Mouse (Mus musculus) heart, postnatal 0 days (tissue): Measurements from ENCODE around the gene Srebf2. TPM values are rescaled to one million over a fixed set of nuclear protein-coding genes. Genes with fewer than 3 reads are reported as not detected.

Experiments
- ATAC-seq: fragments of 200-750 bp; cut with Nextera tagmentation; 2 replicates; pipeline ENCODE4 v1.8.0; 2017; ENCODE audit warnings: low read depth, moderate number of reproducible peaks, moderate library complexity; ENCODE audit not compliant: insufficient read depth
- DNase-seq: peaks from one replicate; pipeline ENCODE4 v3.0.0-alpha.2; 2016; ENCODE audit warnings: low spot score
- H3K27ac ChIP-seq: fragments of 300-500 bp; sonication (generic); 2 replicates; pipeline ENCODE4 v1.5.1; 2014; ENCODE audit warnings: low read depth, mild to moderate bottlenecking
- H3K27me3 ChIP-seq: fragments of 300-500 bp; sonication (generic); 2 replicates; pipeline ENCODE4 v1.6.1; 2014; ENCODE audit warnings: low read length, mixed read lengths; ENCODE audit not compliant: control insufficient read depth, insufficient read depth
- H3K36me3 ChIP-seq: fragments of 300-500 bp; sonication (generic); replicated peaks from 2 replicates; pipeline ENCODE4 v1.6.1; 2014; ENCODE audit warnings: low read length, mixed read lengths; ENCODE audit not compliant: control insufficient read depth, insufficient read depth
- H3K4me1 ChIP-seq: fragments of 300-500 bp; sonication (generic); 2 replicates; pipeline ENCODE4 v1.6.1; 2014; ENCODE audit warnings: antibody characterized with exemption; ENCODE audit not compliant: control insufficient read depth, insufficient read depth
- H3K4me2 ChIP-seq: fragments of 300-500 bp; sonication (generic); 2 replicates; pipeline ENCODE4 v1.6.1; 2014; ENCODE audit warnings: low read depth, mild to moderate bottlenecking, low read length, moderate library complexity
- H3K4me3 ChIP-seq: fragments of 300-500 bp; sonication (generic); 2 replicates; pipeline ENCODE4 v1.5.1; 2014; ENCODE audit warnings: low read depth, low read length
- H3K9ac ChIP-seq: fragments of 300-500 bp; sonication (generic); replicated peaks from 2 replicates; pipeline ENCODE4 v1.6.1; 2014; ENCODE audit warnings: low read depth, low read length, mixed read lengths
- H3K9me3 ChIP-seq: fragments of 300-500 bp; sonication (generic); replicated peaks from 2 replicates; pipeline ENCODE4 v1.6.1; 2016; ENCODE audit warnings: low read length; ENCODE audit not compliant: control insufficient read depth
- CTCF ChIP-seq: IDR thresholded peaks from 2 replicates; pipeline ENCODE4 v1.5.1; 2016; ENCODE audit warnings: antibody characterized with exemption, control low read depth, low read depth
- EP300 ChIP-seq: IDR thresholded peaks from 2 replicates; pipeline ENCODE4 v1.6.1; 2016; ENCODE audit warnings: antibody characterized with exemption, low read depth
- WGBS: fragments of 180-500 bp; shearing (Covaris S2); extraction: QIAGEN DNeasy Blood & Tissue Kit; methylation state at CpG from one replicate; pipeline ENCODE4 v1.1.7; 2014; 5-methylcytosine and 5-hydroxymethylcytosine counted together
- polyA plus RNA-seq: library from polyadenylated mRNA; unstranded; fragments of >200 nt; fragmentation: Nextera tagmentation; extraction: Ambion mirVana; gene quantifications from 2 replicates; pipeline ENCODE4 v1.2.1, GENCODE M21; 2015
- total RNA-seq: library from RNA; depleted of rRNA; stranded (reverse); fragments of >200 nt; gene quantifications from 2 replicates; pipeline ENCODE4 v1.2.3, GENCODE M21; 2014; ENCODE audit warnings: low replicate concordance

Srebf2 gene
- total and polyA plus RNA-seq, 2 experiments from 2014 or later, result 68.3 to 90.3 TPM

DNA sequence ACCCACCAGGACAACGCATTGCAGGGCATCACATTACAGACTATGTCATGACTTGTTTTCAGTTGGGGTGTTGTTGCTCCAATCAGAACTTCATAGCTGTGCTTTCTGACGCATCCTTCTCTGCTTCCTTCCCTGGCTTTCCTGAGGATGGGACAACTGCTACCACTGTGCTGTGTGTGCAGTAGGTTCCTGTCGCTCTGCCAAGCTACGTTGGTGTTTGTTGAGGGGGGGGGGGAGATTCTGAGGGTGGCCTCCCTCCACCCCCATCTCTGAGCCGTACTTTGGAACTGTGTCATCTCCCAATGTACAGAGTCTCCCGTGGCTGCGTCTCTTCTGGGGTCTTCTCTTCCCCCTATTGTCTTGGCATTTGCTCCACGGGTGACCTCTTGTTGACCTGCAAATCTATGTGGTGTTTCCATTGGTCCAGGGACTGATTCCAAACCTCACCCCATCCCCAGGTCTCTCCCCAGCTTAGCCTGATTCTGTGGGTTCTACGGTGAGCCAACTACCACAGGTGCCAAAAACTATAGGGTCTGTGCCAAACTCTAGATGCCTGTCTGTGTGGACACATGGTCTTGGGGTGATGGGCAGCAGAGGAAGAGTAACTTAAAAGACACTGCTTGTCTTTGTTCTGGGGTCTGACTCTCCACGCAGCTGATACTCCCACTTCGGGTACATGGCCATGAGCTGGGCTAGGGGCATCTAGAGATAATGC lies 68.5 kb downstream of the Srebf2 start:
- Histone ChIP-seq H3K27me3 (peaks cover 85% of the 10 kb centered on the region), H3K36me3 (no peaks in the 10 kb centered on the region), H3K9me3 (no peaks in the 10 kb centered on the region), H3K4me3 (no peak overlapping the region), H3K9ac (no peak overlapping the region), H3K4me2 (no peak overlapping the region), H3K27ac (no peak overlapping the region), H3K4me1 (peaks cover 14% of the 10 kb centered on the region)
- 33% methylated on average over 11 of the region's 11 CpGs for WGBS
- ATAC-seq (no peak), DNase-seq (no peak)
- TF ChIP-seq EP300 (no peak), CTCF (no peak)

DNA sequence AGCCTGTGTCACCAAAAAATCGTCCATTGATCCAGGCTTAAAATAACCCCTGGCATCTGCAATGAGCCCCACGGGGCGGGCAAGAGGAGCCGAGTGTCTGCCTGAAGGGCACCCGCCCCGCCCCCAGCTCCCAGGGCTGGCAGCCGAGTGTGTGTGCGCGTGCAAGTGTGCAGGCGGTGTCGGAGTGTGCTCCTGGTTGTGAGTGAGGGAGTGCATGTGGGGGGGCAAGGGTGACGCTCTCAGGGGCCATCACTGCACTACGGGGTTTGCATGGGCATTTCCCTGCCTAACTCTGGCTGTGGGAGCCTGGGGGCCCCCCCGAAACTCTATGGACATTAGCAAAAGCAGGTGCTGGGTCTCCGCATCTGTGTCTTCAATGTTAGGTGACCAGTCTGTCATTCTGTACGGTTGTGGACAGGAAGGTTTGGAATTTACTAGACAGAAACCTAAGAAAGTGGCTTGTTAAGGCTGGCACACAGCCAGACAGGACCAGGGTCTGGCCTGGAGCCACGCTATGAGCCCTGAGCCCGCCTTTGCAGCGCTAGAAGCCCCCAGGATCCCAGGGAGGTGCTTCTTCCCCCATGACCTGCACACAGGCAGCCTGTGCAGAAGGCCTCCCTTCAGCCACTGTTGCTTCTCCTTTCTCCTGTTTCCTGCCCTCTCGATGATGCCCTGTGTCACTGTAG lies 69.3 kb downstream of the Srebf2 start:
- no peak overlapping the region for H3K27ac ChIP-seq
- no peaks in the 10 kb centered on the region for H3K36me3 ChIP-seq
- ATAC-seq (no peak), DNase-seq (no peak)
- H3K27me3 ChIP-seq, result peaks cover 84% of the 10 kb centered on the region
- H3K4me3 ChIP-seq, result no peak overlapping the region
- no peaks in the 10 kb centered on the region for H3K9me3 ChIP-seq
- WGBS, result 35% methylated on average over 20 of the region's 20 CpGs
- TF ChIP-seq CTCF, result no peak
- TF ChIP-seq EP300, result no peak
- no peak overlapping the region for H3K4me2 ChIP-seq
- H3K4me1 ChIP-seq, result peaks cover 14% of the 10 kb centered on the region
- no peak overlapping the region for H3K9ac ChIP-seq

DNA sequence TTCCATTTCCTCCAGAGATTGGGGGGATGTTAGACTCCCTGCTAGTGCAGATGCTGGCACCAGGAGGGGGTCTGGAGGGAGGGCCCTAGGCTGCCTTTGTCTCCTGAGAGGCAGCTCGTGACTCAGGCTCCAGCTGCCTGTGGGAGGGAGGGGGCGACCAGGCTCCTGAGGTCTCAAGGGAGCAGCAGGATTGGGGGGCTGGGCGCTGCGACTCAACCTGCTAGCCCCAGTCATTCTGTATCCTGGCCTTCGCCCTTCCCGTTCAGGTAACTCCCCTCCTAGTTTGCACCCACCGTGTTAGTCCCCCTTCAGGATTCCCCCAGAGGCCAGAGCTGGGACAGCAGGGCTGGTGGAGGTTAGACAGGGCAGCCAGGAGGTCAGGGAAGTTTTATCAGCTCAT lies 70.1 kb downstream of the Srebf2 start:
- peak; percentile 9; the same call in 1 of the 2 replicates for TF ChIP-seq CTCF
- no peak for TF ChIP-seq EP300
- 0 out of 2 replicates have a peak, but pooled peaks have one; percentile 22 for ATAC-seq
- Histone ChIP-seq H3K4me1 (peaks cover 11% of the 10 kb centered on the region), H3K4me2 (no peak overlapping the region), H3K4me3 (no peak overlapping the region), H3K27ac (no peak overlapping the region), H3K9me3 (no peaks in the 10 kb centered on the region), H3K27me3 (peaks cover 82% of the 10 kb centered on the region), H3K36me3 (no peaks in the 10 kb centered on the region), H3K9ac (no peak overlapping the region)
- WGBS, result 36% methylated on average over 7 of the region's 7 CpGs
- DNase-seq, result no peak

DNA sequence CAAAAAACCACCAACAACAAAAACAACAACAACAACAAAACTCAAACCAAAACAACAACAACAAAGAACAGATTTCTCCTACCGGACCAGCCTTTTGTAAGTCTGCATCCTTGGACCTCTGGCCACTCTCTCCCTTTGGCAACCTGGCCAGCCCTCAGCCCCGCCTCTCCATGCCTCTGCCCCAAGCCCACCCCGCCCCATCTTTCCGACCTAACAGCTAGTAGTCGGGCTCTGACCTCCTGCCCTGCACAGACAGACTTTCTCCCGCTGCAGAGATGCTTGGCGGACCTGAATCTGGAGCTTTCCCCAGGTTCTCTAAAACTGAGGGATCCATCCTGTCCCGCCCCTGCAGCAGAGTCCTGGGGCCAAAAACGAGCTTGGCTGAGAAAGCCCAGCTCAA lies 71.0 kb downstream of the Srebf2 start:
- Histone ChIP-seq H3K9me3 (no peaks in the 10 kb centered on the region), H3K27me3 (peaks cover 74% of the 10 kb centered on the region), H3K36me3 (no peaks in the 10 kb centered on the region), H3K4me2 (no peak overlapping the region), H3K4me1 (peaks cover 7% of the 10 kb centered on the region), H3K4me3 (no peak overlapping the region), H3K9ac (no peak overlapping the region), H3K27ac (no peak overlapping the region)
- no peak for ATAC-seq
- WGBS, result 55% methylated on average over 9 of the region's 9 CpGs
- no peak for DNase-seq
- no peak for TF ChIP-seq CTCF
- no peak for TF ChIP-seq EP300

- ATAC-seq, result no peak
- no peaks in the 10 kb centered on the region for H3K9me3 ChIP-seq
- H3K36me3 ChIP-seq, result no peaks in the 10 kb centered on the region
- TF ChIP-seq CTCF (no peak), EP300 (no peak)
- DNase-seq, result no peak
- H3K4me1 ChIP-seq, result peaks cover 7% of the 10 kb centered on the region
- no peak overlapping the region for H3K4me3 ChIP-seq
- 70% methylated on average over 26 of the region's 26 CpGs for WGBS
- peaks cover 74% of the 10 kb centered on the region for H3K27me3 ChIP-seq
- no peak overlapping the region for H3K4me2 ChIP-seq
- no peak overlapping the region for H3K9ac ChIP-seq
- no peak overlapping the region for H3K27ac ChIP-seq
These were observed 72.0 kb downstream of the Srebf2 start for GRCm38 (mm10) chr15:82218778-82219666.
